Mouse (Mus musculus) cerebellum, adult 8-10 months (tissue): ENCODE results near the gene Litaf.

Experiments used
- DNase-seq: peaks from one replicate; pipeline ENCODE4 v3.0.0; 2022

Litaf gene

GRCm38 (mm10) chr16:10952881-10953280 is 113.1 kb downstream of the Litaf start:
- no peak for DNase-seq

DNA sequence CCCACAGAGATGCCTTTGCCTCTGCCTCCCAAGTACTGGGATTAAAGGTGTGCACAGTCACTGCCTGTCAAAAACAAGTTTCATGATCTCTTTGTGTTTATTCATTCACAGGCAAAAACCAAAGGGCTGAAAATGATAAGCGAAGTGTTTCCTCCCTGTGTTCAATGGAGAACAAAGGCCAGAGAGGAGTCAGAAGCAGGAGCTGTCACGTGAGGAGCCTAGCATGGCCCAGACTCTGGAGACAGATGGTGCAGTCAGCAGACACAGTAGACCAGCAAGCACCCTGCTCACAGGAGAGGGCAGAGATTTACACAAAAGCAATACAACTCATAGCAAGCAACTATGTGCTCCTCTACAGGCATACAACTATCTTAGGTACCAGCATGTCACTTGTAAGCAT is 113.9 kb downstream of the Litaf start:
- DNase-seq = no peak

DNA sequence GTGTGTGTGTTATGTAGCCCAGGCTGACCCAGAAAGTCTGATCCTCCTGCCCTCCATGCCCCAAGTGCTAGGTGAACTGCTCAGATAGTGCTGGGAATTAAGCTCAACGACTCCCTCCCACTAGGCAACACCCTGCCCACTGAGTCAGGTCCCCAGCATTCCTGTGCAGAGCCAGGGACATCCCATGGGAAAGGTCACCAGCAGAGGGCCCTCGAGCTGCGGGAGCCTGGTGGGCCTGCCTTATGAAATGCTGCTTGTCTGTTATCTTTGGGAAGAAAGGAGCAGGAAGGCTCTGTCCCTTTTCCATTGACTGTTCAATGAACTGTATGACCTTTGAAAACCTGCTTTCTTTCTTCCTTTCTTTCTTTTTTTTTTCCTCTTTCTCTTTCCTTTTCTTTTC is 114.4 kb downstream of the Litaf start:
- DNase-seq = no peak

DNA sequence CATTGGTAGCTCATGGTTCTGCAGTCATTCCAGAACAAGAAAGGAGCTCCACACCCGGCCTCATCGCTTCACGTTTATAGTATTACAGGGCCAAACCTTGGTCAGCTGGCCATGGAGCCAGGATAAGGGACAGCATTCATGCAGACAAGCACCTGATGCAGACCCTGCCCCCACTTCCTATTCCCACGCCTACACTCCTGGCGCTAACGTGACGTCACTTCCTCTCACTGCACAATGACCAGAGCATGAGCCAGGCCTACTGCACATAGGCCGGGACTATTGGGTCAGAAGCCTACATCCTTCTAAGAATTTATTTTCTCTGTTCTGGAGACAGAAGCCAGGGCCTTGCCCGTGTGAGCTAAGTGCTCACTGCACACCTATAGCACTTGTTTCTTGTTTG is 115.4 kb downstream of the Litaf start:
- no peak for DNase-seq

DNA sequence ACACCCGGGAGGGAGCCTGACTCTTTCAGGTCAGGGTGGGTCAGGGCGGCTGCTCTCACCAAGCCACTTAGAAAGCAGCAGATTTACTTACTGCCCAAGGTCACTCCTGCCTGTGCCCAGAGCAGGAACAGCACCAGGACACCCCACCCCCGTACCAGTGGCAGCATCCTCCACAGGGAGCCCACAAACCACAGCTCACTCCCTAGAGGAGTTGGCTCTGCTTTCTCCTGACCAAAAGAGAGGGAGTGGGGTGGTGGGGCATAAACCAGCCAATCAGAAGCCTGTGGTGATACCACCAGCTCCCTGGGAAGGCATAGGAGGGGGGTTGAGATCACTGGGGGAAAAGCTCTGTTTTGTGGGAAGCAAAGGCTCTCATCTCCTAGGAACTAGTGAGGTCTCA is 118.2 kb downstream of the Litaf start:
- DNase-seq = no peak

DNA sequence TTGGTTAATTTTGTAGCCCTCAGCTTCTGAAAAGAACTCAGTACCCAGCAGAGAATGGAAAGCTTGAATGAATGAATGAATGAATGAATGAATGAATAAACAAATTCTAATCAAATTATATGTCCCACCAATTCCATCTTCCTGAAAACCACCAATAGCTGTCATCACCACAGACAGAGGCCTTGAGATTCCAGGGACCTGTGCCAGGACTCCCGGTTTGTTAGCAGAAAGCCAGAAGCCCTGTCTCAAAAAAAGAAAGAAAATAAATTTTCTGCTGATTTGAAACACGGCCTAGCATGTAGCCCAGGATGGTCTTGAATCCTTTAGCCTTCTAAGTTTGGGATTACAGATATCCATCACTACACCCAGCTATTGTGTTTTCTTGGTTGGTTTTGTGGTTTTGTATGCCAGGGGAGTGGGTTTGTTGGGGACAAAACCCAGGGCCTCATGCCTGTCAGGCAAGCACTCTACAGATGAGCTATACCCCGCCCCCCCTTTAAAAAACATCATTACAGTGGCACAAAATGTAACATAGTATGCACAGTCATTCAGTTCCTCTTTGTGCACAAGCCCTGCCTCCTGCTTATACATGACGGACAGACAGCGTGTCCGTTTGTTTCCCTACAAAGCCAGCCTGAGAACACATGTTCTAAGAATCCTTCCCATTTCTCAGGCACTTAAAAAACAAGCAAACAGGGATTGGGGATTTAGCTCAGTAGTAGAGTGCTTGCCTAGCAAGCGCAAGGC is 120.4 kb downstream of the Litaf start:
- no peak for DNase-seq

GRCm38 (mm10) chr16:10944545-10944944 is 121.4 kb downstream of the Litaf start:
- DNase-seq = no peak

- no peak for DNase-seq
Measured at GRCm38 (mm10) chr16:10943257-10943656, 122.7 kb downstream of the Litaf start.

- no peak for DNase-seq
Measured at GRCm38 (mm10) chr16:10940661-10941060, 125.3 kb downstream of the Litaf start.

- DNase-seq = no peak
Measured at GRCm38 (mm10) chr16:10939932-10940331, 126.0 kb downstream of the Litaf start.

DNA sequence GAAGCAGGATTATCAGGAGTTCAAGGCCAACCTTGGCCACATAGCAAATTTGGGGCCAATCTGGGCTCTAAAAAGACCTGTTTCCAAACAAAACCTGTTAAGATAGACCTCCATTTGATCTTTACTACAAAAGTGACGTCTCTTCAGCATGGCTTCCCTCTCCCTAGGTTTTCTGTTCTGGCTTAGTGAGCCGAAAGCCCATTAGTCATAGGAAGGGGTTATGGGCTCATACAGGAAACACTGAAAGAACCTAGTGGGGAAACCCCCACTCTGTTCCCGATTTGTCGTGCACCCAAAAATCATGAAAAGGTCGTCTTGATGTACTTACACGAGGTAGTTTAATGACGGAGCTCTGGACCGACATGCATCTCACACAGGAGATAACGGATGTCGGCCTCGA is 128.5 kb downstream of the Litaf start:
- no peak for DNase-seq

- DNase-seq = no peak
Measured at GRCm38 (mm10) chr16:10936700-10937319, 129.1 kb downstream of the Litaf start.

GRCm38 (mm10) chr16:10934047-10934446 is 131.9 kb downstream of the Litaf start:
- DNase-seq = no peak

GRCm38 (mm10) chr16:10933372-10933771 is 132.6 kb downstream of the Litaf start:
- peak; percentile 21 for DNase-seq

DNA sequence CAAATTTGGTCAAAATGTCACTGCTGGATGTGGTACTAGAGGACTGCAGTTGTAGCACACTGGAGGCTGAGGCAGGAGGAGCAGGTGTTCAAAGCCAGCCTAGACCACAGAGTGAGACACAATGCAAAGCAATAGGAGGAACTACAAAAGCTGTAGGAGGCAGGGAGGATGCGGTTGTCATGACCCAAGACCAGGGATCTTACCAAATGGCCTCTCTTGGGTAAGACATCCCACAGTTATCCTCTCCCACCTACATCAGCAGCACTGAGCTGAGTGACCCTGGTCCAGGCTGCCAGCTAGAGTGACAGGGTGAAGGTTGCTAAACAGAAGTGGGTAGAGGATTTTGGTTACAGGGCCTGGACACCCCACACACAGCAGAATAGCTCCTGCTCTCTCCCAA is 138.9 kb downstream of the Litaf start:
- no peak for DNase-seq

DNA sequence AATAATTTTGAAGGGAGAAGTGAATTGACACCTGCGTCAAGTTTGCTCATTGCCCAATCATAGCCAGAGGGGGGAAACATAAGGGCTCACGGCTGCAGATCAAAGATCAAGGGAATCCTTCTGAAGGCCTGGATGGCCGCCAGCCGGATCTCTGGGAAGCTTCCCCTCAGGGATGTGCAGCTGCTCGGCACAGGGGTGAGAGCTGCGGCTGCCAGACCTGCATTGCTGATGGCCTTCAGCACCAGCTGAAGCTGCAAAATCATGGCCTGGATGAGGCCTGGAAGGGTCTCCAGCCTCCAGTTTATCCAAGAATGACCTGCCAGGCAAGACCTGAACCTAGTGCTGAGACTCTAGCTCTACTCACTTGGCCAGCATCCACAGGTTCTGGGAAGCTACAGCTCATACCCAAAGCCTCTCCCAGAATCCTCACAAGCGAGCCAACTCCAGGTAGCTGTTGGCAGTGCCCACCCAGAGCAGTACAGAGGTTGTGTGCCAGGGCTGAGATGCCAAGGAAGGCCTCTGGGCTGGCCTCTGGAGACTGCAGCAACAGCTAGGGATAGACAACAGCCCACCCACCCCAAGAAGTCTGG is 140.3 kb downstream of the Litaf start:
- DNase-seq = peak; percentile 7

DNA sequence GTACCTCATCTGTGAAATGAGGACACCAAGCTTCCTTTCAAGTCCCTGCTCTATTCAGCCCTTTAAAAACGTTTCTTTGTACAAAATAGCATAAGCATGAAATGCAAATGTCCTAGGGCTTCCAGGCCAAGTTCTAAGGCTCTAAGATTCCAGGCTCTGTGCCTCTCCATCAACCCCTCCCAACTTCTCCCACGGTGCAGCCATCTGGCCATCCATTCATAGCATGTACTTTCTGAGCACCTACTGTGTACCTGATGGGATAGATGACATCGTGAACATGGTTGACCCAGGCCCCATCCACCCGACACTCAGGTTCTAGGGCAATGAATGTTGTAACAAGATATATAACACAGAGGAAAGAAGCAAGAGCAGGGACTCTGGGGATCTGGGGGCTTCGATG is 142.4 kb downstream of the Litaf start:
- DNase-seq = peak; percentile 14

DNA sequence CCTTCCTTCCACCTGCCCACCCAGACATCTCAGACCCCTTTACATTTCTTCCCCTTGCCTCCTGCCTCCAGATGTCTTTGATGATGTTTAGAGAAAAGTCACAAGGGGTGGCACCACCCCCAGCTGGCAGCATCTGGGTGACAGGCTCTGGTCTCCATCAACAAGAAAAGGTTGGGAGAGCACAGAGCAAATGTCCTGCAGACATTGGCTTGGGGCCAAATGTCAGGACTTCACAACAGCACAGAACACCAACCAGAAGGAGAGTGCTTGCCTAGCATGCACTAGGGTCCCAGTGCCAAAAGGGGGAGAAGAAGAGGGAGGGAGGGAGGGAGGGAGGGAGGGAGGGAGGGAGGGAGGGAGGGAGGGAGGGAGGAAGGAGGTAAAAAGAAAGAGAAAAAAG is 146.1 kb downstream of the Litaf start:
- no peak for DNase-seq

GRCm38 (mm10) chr16:10916271-10916670 is 149.7 kb downstream of the Litaf start:
- no peak for DNase-seq

- DNase-seq = no peak
Measured at GRCm38 (mm10) chr16:10915066-10915465, 150.9 kb downstream of the Litaf start.

- DNase-seq = no peak
Measured at GRCm38 (mm10) chr16:10911061-10911460, 154.9 kb downstream of the Litaf start.

DNA sequence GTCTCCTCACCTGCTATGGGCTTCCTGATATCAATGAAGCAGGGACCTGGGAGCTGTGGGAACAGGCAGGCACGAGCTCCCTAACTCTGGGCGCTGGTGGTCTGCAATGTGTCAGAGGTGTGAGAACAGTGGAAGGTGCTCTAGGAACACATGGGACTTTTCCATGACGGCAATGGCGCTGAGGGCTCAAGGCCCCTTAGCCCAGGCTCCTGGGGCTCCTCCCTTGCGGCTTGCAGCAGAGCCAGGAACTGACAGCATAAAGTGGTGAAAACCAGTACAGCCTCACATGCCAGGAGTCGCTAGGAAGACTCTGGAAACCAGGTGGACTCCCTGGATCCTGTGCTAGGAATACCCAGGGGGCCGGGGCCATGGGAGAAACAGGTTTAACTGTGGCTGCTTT is 155.4 kb downstream of the Litaf start:
- no peak for DNase-seq
